Mouse (Mus musculus) heart, postnatal 0 days (tissue): ENCODE data around the gene Mfap3.

Experiments
- CTCF ChIP-seq: IDR thresholded peaks from 2 replicates; pipeline ENCODE4 v1.5.1; 2016; ENCODE audit warnings: antibody characterized with exemption, control low read depth, low read depth
- EP300 ChIP-seq: IDR thresholded peaks from 2 replicates; pipeline ENCODE4 v1.6.1; 2016; ENCODE audit warnings: antibody characterized with exemption, low read depth

- TF ChIP-seq CTCF (no peak), EP300 (no peak)
Observed at GRCm38 (mm10) chr11:57540681-57541080, 22.2 kb downstream of the Mfap3 start.
